Mouse (Mus musculus) heart, adult 18-20 months (tissue): Measurements from ENCODE around the gene Efcab11. TPM values are rescaled to one million over a fixed set of nuclear protein-coding genes. Genes with fewer than 3 reads are reported as not detected.
A peak's percentile ranks its signal among the peaks of the same experiment; 100 is the strongest.

Source experiments
- DNase-seq, 2 experiments: peaks; one replicate each; pipeline ENCODE4 v3.0.0; 2021 to 2022; ENCODE audit warnings: mixed read lengths in 1 of 2
- total RNA-seq, 2 experiments: library from RNA; stranded (reverse); gene quantifications; 2 replicates each; pipeline ENCODE4 v1.2.3; 2021

Gene Efcab11
- total RNA-seq, 2 experiments from 2014 or later, result not detected

GRCm38 (mm10) chr12:99671866-99672191, 212.4 kb downstream of the Efcab11 start:
- DNase-seq, result no peak

- DNase-seq, result peak; percentile 38 to 55
Measured at GRCm38 (mm10) chr12:99671162-99671865, 212.9 kb downstream of the Efcab11 start.

GRCm38 (mm10) chr12:99670762-99671152, 213.5 kb downstream of the Efcab11 start:
- DNase-seq, result no peak

GRCm38 (mm10) chr12:99669976-99670761, 214.1 kb downstream of the Efcab11 start:
- DNase-seq, result peak; percentile 58 to 61

GRCm38 (mm10) chr12:99654991-99655880, 229.0 kb downstream of the Efcab11 start:
- no peak for DNase-seq

- no peak for DNase-seq
Measured at GRCm38 (mm10) chr12:99652459-99652858, 231.8 kb downstream of the Efcab11 start.

- DNase-seq, result no peak
Measured at GRCm38 (mm10) chr12:99649732-99650131, 234.5 kb downstream of the Efcab11 start.

- DNase-seq, result no peak
Measured at GRCm38 (mm10) chr12:99648781-99649180, 235.5 kb downstream of the Efcab11 start.

- peak; percentile 35 to 73 for DNase-seq
Measured at GRCm38 (mm10) chr12:99646556-99647354, 237.5 kb downstream of the Efcab11 start.

GRCm38 (mm10) chr12:99645418-99645817, 238.8 kb downstream of the Efcab11 start:
- DNase-seq, result peak; percentile 38 to 92

GRCm38 (mm10) chr12:99644966-99645365, 239.3 kb downstream of the Efcab11 start:
- no peak for DNase-seq

Other genes with a start within 250 kb of the Efcab11 start
- 10 to 100 TPM in 1 of 2 experiments, 1 to 10 TPM in 1; 8.8 to 10.5 TPM for gene Tdp1, start 78 bp upstream of the Efcab11 start, total RNA-seq
- under 1 TPM; 0.46 to 0.47 TPM for gene Kcnk13, start 80.1 kb upstream of the Efcab11 start, total RNA-seq
- gene Psmc1, start 225.7 kb upstream of the Efcab11 start, total RNA-seq, result 100 to 1,000 TPM; 139 to 144 TPM